Mouse (Mus musculus) ovary, postnatal 10 days (tissue): ENCODE results near the gene Tnn.
A peak's percentile ranks its signal among the peaks of the same experiment; 100 is the strongest.

Source experiments
- DNase-seq: peaks from one replicate; pipeline ENCODE4 v3.0.0; 2022; ENCODE audit warnings: low spot score

The Tnn gene

GRCm38 (mm10) chr1:160082647-160083046 lies 70.7 kb downstream of the Tnn start:
- DNase-seq, result no peak

GRCm38 (mm10) chr1:160080800-160081436 lies 72.5 kb downstream of the Tnn start:
- peak; percentile 63 for DNase-seq

GRCm38 (mm10) chr1:160078882-160079661 lies 74.3 kb downstream of the Tnn start:
- no peak for DNase-seq

- DNase-seq, result no peak
Observed at GRCm38 (mm10) chr1:160064547-160065144, 88.7 kb downstream of the Tnn start.

- no peak for DNase-seq
Observed at GRCm38 (mm10) chr1:160061725-160062366, 91.5 kb downstream of the Tnn start.

- no peak for DNase-seq
Observed at GRCm38 (mm10) chr1:160061321-160061720, 92.1 kb downstream of the Tnn start.

GRCm38 (mm10) chr1:160060542-160060941 lies 92.8 kb downstream of the Tnn start:
- no peak for DNase-seq

- no peak for DNase-seq
Observed at GRCm38 (mm10) chr1:160059908-160060307, 93.5 kb downstream of the Tnn start.

GRCm38 (mm10) chr1:160057657-160058056 lies 95.7 kb downstream of the Tnn start:
- DNase-seq, result no peak

GRCm38 (mm10) chr1:160054366-160055078 lies 98.9 kb downstream of the Tnn start:
- DNase-seq, result no peak

GRCm38 (mm10) chr1:160053510-160054305 lies 99.7 kb downstream of the Tnn start:
- no peak for DNase-seq

- DNase-seq, result no peak
Observed at GRCm38 (mm10) chr1:160052556-160053315, 100.6 kb downstream of the Tnn start.

GRCm38 (mm10) chr1:160050898-160051297 lies 102.5 kb downstream of the Tnn start:
- DNase-seq, result no peak

- no peak for DNase-seq
Observed at GRCm38 (mm10) chr1:160049131-160049880, 104.1 kb downstream of the Tnn start.

GRCm38 (mm10) chr1:160047481-160047931 lies 105.9 kb downstream of the Tnn start:
- DNase-seq, result no peak

GRCm38 (mm10) chr1:160046786-160047185 lies 106.6 kb downstream of the Tnn start:
- DNase-seq, result no peak

- DNase-seq, result no peak
Observed at GRCm38 (mm10) chr1:160045971-160046370, 107.4 kb downstream of the Tnn start.

GRCm38 (mm10) chr1:160045056-160045715 lies 108.2 kb downstream of the Tnn start:
- no peak for DNase-seq
